Mouse (Mus musculus): ENCODE results near the gene Enpp6. TPM values are rescaled to one million over a fixed set of nuclear protein-coding genes. Genes with fewer than 3 reads are reported as not detected.

The Enpp6 gene
- polyA plus RNA-seq, 1 experiment = not detected

DNA sequence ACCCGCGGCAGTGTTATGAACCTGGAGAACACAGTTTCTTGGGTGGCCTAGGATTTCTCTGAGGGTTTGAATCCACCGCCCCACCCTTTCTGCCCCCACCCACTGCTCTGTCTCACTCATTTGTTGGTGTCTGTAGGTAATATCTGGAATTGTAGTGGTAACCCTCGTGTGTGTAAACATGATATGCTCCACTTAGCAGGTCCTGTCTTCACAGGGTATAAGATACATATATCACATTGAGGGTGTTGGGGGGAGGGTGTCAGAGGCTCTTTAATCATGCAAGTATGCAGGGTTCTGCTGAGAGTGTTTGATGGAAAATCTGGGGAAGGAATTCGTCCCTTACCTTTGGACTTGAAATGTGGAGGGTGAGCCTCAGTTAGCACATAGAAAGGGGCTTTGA is 149.4 kb downstream of the Enpp6 start:
- H3K4me1 ChIP-seq (ENCODE audit: control insufficient read depth, insufficient read depth, low read length) = no peaks in the 10 kb centered on the region
- TF ChIP-seq POLR2A (IDR thresholded peaks at IDR 0.05; ENCODE audit: low read depth, low read length) = no peak
- TF ChIP-seq CTCF (IDR thresholded peaks at IDR 0.05; ENCODE audit: borderline replicate concordance, insufficient read depth, low read length) = no peak
- H3K27ac ChIP-seq (ENCODE audit: insufficient read depth, low read length) = no peak overlapping the region
- no peak overlapping the region for H3K4me3 ChIP-seq (ENCODE audit: insufficient read depth, low read length)

DNA sequence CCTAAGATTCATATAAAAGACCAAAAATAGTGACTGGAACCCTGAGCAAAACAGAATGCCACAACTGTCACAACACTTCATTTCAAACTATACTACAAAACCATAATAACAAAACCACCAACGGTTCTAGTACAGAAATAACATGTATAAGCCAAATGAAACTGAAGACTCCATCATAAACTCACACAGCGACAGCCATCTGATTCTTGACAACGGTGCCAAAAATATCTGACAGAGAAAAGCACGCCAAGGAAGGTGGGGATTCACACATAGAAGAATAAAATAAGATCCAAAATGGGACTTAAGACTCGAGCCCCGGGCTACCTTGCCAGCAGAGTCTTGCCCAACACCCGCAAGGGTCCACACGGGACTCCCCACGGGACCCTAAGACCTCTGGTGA is 158.6 kb downstream of the Enpp6 start:
- H3K4me1 ChIP-seq (ENCODE audit: control insufficient read depth, insufficient read depth, low read length) = no peaks in the 10 kb centered on the region
- no peak overlapping the region for H3K4me3 ChIP-seq (ENCODE audit: insufficient read depth, low read length)
- H3K27ac ChIP-seq (ENCODE audit: insufficient read depth, low read length) = no peak overlapping the region
- no peak for TF ChIP-seq CTCF (IDR thresholded peaks at IDR 0.05; ENCODE audit: borderline replicate concordance, insufficient read depth, low read length)
- no peak for TF ChIP-seq POLR2A (IDR thresholded peaks at IDR 0.05; ENCODE audit: low read depth, low read length)

Other genes with a start within 250 kb of the Enpp6 start
- 33.0 and 33.2 TPM in 2 replicates for gene Irf2, start 247.2 kb upstream of the Enpp6 start, polyA plus RNA-seq (2011; ENCODE audit: insufficient read length, low read depth, missing spikeins)